Mouse (Mus musculus) urinary bladder, postnatal 25 days (tissue): ENCODE results near the gene Qtrt2.

Experiments
- DNase-seq: peaks from one replicate; pipeline ENCODE4 v3.0.0; 2022; ENCODE audit warnings: low spot score

Qtrt2 gene

GRCm38 (mm10) chr16:43816321-43816720 is 110.3 kb downstream of the Qtrt2 start:
- DNase-seq: no peak

- no peak for DNase-seq
These were observed 112.0 kb downstream of the Qtrt2 start for GRCm38 (mm10) chr16:43814644-43815043.
